Mouse (Mus musculus): ENCODE data around the gene Cldnd2.

Gene Cldnd2

GRCm38 (mm10) chr7:43448246-43448645 lies 7.7 kb downstream of the Cldnd2 start:
- DNase-seq, result peak; percentile 31

- no peak for DNase-seq
Observed at GRCm38 (mm10) chr7:43449811-43450210, 9.2 kb downstream of the Cldnd2 start.

DNA sequence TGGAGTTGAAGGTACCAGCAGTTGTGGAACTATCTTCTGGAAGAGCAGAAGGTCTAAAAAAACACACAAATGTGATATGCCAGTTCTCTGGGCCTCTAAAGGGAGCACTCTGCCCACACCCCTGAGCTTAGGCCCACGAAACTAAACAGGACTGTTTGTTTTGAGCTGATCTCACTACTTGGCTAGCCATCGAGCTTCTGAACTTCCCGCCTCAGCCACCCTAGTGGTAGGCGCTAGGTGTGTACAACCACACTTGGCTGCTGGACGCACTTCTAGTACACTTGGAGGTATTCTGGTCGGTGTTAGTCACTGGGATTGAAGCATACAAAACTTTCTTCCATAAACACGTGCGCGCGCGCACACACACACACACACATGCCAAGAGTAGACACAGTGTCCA lies 11.1 kb downstream of the Cldnd2 start:
- DNase-seq, result no peak

DNA sequence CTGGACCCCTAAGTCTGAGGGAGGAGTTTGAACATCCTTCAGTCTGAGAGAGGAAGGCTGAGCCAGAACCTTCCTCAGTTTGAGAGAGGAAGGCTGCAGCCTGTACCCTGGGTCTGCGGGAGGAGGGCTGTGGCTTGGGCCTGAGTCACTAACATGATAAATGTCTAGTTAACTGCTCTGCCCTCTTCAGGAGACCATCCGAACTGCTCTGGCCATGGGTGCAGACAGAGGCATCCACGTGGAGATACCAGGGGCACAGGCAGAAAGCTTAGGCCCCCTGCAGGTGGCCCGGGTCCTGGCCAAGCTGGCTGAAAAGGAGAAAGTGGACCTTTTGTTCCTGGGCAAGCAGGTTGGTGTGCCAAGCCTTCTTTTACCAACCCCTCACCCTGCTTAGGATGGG lies 12.0 kb downstream of the Cldnd2 start:
- DNase-seq, result peak; percentile 40

- DNase-seq, result peak; percentile 55
Observed at GRCm38 (mm10) chr7:43453599-43454355, 13.2 kb downstream of the Cldnd2 start.

DNA sequence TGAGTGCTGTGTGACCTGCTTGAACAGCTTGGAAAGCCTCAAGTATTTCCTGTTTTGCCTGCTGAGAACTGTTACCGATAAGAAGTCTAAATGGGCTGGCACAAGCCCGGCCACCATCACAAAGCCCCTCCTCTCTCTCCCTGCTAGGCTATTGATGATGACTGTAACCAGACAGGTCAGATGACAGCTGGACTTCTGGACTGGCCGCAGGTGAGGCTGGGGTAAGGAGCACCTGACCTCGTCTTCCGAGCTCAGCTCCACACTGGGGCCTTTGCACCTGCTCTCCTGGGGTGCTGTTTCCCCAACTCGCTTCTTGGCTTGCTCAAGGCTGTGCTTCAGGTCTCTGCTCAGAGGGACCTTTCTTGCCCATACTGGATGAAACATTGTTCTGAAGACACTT lies 13.8 kb downstream of the Cldnd2 start:
- DNase-seq, result no peak

DNA sequence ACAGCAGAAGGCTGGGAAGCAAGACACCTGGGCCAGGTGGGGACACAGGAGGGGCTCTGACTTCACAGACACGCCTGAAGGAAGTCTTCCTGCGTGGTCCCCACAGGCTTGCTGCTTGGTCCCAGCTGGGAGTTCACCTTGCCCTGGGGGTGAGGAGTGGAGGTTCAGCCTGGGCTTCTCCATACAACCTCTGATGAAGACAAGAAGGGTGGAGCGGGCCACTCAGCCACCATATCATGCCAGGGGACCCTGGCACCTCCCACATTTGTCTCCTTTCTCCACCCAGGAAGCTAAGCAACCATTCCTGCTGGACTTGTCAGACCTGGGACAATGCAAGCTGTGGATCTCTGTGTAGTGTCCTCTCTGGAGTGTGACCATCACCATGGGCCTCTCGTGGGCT lies 22.3 kb downstream of the Cldnd2 start, which contains the start of gene Vsig10l:
Gene Vsig10l (plus strand): TSS at position 301 of the 400 bp plus-strand sequence.
- no peak for DNase-seq

GRCm38 (mm10) chr7:43463976-43464375 lies 23.4 kb downstream of the Cldnd2 start:
- DNase-seq, result no peak

- peak; percentile 41 for DNase-seq
Observed at GRCm38 (mm10) chr7:43464864-43465343, 24.3 kb downstream of the Cldnd2 start.

DNA sequence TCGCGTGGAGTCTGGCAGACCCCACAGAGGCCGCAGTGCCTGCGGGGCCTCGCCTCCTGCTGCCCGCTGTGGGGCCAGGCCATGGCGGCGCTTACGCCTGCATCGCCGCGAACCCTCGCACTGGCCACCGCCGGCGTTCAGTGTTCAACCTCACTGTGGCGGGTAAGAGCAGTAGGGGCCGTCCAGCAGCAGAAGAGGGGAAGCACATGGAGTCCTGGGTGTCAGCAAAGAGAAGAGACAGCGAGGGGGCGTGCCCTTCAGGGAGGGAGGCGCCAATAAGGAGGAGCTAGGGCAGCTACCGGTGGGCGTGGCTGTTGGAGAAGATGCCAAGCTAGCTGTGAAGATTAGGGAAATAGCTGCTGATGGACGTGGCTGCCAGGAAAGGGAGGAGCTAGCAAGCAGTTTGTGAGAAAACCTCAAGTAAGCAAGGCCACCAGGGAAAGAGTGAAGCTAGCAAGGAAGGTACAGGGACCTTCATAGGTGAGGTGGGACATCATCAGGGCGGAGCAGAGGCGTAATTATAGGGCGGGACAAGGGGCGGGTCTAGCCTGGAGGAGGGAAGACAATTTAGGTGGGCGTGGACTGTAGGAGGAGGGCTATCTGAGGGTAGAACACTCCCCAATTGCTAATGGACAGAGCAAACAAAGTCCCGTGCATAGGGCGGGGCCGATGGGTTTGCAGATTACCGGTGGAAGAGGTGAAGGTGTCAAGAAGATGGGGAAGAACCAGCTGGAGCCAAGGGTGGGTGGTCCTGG lies 24.9 kb downstream of the Cldnd2 start:
- peak; percentile 95 for DNase-seq

GRCm38 (mm10) chr7:43466099-43466694 lies 25.6 kb downstream of the Cldnd2 start:
- peak; percentile 92 for DNase-seq

DNA sequence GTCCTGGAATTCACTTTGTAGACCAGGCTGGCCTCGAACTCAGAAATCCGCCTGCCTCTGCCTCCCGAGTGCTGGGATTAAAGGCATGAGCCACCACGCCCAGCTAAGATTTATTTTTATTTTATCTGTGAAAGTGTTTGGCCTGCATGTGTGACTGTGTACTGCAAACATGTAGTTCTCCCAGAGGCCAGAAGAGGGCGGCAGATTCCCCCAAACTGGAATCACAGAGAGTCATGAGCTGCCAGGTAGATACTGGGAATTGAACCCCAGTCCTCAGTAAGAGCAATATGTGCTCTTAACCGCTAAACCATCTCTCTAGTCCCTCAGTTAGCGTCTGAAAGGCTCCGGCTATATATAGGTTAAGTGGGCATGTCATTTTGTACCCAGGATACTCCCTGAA lies 29.8 kb downstream of the Cldnd2 start:
- DNase-seq, result peak; percentile 51

DNA sequence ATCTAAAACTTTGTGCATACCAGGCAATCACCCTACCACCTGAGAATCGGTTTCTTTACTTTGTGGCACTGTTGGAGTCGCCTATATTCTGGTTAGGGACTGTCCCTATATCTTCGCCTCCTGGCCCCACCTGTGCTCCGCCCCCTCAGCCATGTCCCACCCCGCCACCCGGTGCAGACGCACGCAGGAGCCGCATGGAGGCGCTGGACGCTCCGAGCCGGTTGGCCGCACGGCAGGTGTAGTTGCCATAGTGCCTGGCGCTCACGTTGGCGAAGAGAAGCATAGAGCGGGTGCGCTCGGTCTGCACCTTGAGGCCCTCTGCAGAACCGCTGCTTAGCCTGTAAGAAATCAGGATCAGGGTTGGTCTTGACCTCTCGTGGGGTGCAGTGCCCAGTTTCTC lies 35.1 kb downstream of the Cldnd2 start:
- peak; percentile 40 for DNase-seq

- no peak for DNase-seq
Observed at GRCm38 (mm10) chr7:43476376-43476775, 35.8 kb downstream of the Cldnd2 start.

- DNase-seq, result no peak
Observed at GRCm38 (mm10) chr7:43481191-43481590, 40.6 kb downstream of the Cldnd2 start.

- peak; percentile 70 for DNase-seq
Observed at GRCm38 (mm10) chr7:43482090-43482716, 41.6 kb downstream of the Cldnd2 start.

DNA sequence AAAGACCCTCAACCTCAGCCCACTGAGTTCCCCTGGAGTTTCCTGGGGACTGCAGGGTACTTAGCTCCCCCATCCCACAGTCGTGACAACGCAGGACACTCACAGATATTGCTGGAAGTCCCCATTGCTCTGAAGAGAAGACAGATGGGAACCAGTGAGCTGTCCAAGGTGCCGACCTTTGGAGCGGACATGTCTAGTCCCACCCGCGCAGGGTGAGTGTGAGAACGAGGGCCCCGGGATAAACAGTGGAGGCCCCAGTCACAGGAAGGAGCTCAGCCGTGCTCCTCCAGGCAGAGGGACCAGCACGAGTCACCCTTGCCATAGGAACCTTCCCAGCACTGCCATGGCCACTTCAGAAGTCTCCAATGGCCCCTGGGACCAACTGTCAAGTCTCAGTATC lies 42.7 kb downstream of the Cldnd2 start:
- DNase-seq, result peak; percentile 69

DNA sequence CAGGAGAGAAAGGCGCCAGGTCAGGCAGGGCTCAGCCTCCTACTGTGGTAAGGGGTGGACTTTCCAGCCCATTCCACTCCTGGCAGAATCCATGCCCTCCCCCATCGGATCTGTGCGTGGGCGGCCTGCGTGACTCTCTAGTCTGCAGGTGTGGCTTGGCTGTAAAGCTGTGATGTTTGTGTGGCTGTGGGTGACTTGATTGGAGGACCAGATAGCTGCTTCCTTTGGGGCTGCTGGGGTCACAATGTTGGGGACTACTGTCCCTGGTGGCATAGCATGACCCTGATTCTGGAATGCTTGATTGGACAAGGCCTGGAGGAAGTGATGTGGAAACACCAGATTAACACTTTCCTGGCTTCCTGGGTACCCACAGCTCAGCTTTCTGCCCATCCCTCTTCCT lies 48.1 kb downstream of the Cldnd2 start:
- no peak for DNase-seq

DNA sequence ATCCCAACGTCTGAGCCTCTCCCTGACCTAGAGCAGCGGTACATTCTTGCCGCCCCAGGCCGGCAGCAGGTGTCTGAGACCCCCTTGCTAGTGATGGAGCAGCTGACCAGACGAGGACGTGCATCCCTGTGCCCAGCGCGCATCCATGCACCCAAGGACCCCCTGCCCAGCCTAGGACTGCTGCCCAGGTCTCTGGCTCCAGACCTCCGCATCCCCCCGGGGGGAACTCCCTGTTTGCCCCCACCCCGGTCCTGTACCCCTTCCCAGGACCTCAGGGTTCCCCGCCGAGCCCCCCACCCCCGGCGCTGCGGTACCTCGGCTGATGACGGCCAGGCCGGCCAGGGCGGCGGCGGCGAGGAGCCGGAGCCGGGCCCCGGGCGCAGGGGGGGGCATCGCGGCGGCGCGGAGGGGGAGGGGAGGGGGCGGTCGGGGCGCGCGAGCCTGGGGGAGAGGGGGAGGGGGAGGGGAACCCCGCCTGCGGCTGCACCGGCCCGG lies 49.1 kb downstream of the Cldnd2 start, which contains the start of gene Iglon5:
Gene Iglon5 (minus strand): TSS at position 445 of the 495 bp plus-strand sequence.
- DNase-seq, result no peak

DNA sequence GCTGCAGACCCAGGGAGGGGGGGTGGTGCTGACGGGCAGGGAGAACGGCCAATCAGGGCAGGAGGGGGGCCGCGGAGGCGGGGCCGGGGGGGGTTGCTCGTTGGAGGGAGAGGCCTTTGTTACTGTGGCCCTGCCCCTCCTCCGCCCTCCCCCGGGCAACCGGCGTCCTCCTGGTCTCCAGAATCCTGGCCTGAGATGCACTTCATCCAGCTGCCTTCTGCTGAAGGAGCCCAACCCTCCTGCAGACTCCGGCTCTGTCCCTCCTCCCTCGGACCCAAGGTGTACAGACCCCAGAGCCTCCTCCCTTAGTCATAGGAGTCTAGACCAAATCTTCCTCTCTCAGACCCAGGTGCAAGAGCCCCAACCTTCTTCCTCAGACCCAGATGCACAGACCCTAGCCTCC lies 49.6 kb downstream of the Cldnd2 start:
- DNase-seq, result peak; percentile 67

DNA sequence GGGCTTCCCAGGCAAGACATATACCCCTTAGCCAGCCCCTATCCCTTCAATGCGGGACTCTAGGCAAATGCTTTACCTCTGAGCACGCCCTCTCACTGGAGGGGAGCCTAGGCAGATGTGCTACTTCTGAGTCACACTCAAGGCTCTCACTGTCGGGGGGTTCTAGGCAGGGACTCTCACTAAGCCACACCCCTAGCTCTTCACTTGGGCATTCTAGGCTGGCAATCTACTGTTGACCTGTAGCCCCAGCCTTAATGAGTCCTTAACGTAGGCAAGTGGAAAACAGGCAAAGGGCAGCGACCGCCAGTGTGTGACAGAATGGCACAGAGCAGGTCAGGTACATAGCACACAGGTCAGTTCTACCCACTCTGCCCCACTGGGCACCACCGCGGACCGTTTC lies 50.3 kb downstream of the Cldnd2 start:
- DNase-seq, result no peak

All from kidney, postnatal 10 days (tissue).